8 mouse cellular contexts compared by ENCODE assay signal in the genomic region with DNA sequence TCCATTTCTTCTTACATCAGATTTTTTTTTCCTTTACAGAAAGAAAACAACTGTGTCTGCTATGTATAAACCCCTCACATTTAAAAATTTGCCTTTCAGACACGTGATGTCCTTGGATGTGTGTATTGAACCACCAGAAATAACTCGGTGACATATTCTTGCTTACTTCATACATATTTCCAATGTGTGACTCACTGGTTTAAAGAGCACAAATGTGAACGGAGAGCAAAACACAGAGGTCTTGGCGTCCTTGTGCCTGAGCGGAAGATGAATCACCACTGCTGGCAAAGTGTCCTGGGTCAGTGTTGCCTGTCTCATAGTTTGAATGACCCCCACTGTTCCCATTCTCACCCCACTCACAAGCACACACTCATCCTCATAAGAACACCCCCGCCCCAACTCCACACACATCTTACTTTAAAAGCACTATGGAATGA.
DNase-seq lines count a peak whose midpoint lies in the region; ATAC-seq and TF ChIP-seq lines count a peak whose summit lies in the region.

No protein-coding gene starts in this region.

- H3K4me3 ChIP-seq in heart, embryonic 16.5 days (ENCODE audit: low read length) = no peak overlapping the region
- H3K4me3 ChIP-seq in intestine, postnatal 0 days (ENCODE audit: low read depth, low read length) = no peak overlapping the region

- DNase-seq in layer of hippocampus, adult 18-20 months (ENCODE audit: low spot score in 2 of 2) = peak; percentile 2 to 26
- DNase-seq in layer of hippocampus, adult 11-12 months (ENCODE audit: low spot score) = no peak
- DNase-seq in adrenal gland, postnatal 10 days = peak; percentile 79
- DNase-seq in lung, postnatal 25 days (ENCODE audit: low spot score) = peak; percentile 34
- DNase-seq in thymus, postnatal 14 days = no peak
- no peak for DNase-seq in thymus, postnatal 0 days (ENCODE audit: low spot score)

- H3K9me3 ChIP-seq in heart, embryonic 16.5 days (replicated peaks; ENCODE audit: control insufficient read depth, low read length) = no peaks in the 10 kb centered on the region; the same call in 1 of the 2 replicates
- no peaks in the 10 kb centered on the region for H3K9me3 ChIP-seq in intestine, postnatal 0 days (ENCODE audit: control insufficient read depth)

- H3K27me3 ChIP-seq in heart, embryonic 16.5 days (ENCODE audit: control insufficient read depth, insufficient read depth, low read length) = no peaks in the 10 kb centered on the region
- no peaks in the 10 kb centered on the region for H3K27me3 ChIP-seq in intestine, postnatal 0 days (replicated peaks; ENCODE audit: control insufficient read depth, insufficient read depth, low read length)

- H3K9ac ChIP-seq in heart, embryonic 16.5 days (ENCODE audit: low read length) = no peak overlapping the region
- H3K9ac ChIP-seq in intestine, postnatal 0 days (ENCODE audit: low read depth, low read length) = no peak overlapping the region

- no peak overlapping the region for H3K4me2 ChIP-seq in heart, embryonic 16.5 days (ENCODE audit: low read depth, low read length)
- H3K4me2 ChIP-seq in intestine, postnatal 0 days (replicated peaks; ENCODE audit: low read depth) = no peak overlapping the region

- TF ChIP-seq CTCF in intestine, postnatal 0 days (IDR thresholded peaks at IDR 0.05; ENCODE audit: low read depth) = no peak

- 0 out of 2 replicates have a peak overlapping the region, but pooled peaks have one; percentile 30 for H3K27ac ChIP-seq in heart, embryonic 16.5 days (ENCODE audit: low read length)
- H3K27ac ChIP-seq in intestine, postnatal 0 days (ENCODE audit: low read depth, low read length) = no peak overlapping the region

- no peaks in the 10 kb centered on the region for H3K36me3 ChIP-seq in heart, embryonic 16.5 days (ENCODE audit: control insufficient read depth, insufficient read depth)
- H3K36me3 ChIP-seq in intestine, postnatal 0 days (ENCODE audit: control insufficient read depth, insufficient read depth) = no peaks in the 10 kb centered on the region

- H3K4me1 ChIP-seq in heart, embryonic 16.5 days (ENCODE audit: control insufficient read depth, insufficient read depth, low read length) = no peaks in the 10 kb centered on the region
- H3K4me1 ChIP-seq in intestine, postnatal 0 days (replicated peaks; ENCODE audit: control insufficient read depth, insufficient read depth, low read length) = no peaks in the 10 kb centered on the region

- 50% methylated on average over 6 of the region's 6 CpGs for WGBS in heart, embryonic 16.5 days
- WGBS in intestine, postnatal 0 days = 71% methylated on average over 6 of the region's 6 CpGs

- peak; percentile 52; the same call in 1 of the 2 replicates for ATAC-seq in heart, embryonic 16.5 days (replicated peaks; ENCODE audit: extremely low read depth, insufficient read depth, low FRiP score)
- no peak for ATAC-seq in intestine, postnatal 0 days

Comparison
In these comparisons a context has a peak if more than half of its experiments do, and no peak if none do; other contexts are left out.
1. DNase-seq: peak in layer of hippocampus, adult 18-20 months (2 of 2), adrenal gland, postnatal 10 days (single experiment) and lung, postnatal 25 days (single experiment); none in layer of hippocampus, adult 11-12 months (single experiment), thymus, postnatal 14 days (single experiment) and thymus, postnatal 0 days (single experiment).